Mouse (Mus musculus) 416B (cell line): ENCODE measurements around the gene Grid1.
A peak's percentile ranks its signal among the peaks of the same experiment; 100 is the strongest.

Experiments
- DNase-seq: peaks from one replicate; pipeline ENCODE4 v3.0.0; 2011; ENCODE audit warnings: low read depth

The Grid1 gene

DNA sequence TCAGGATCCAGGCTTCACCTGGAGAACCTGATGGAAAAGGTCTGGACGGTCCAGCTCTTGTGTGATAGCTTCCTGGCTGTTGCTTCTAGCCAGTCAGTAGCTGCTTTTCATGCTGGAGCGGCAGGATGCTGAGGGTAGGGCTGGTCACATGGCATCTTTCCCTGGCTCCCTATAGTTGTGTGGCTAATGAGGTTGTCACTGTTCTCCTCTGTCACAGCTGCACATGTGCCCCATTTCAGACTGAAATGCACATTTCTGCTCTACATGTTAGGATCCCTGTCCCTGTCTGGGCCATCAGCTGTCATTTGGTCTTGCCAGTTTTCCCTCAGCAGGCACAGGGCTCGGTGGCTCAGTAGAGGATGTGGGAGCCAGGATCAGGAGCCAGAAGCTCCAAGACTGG, 17.2 kb downstream of the Grid1 start:
- DNase-seq, result no peak

DNA sequence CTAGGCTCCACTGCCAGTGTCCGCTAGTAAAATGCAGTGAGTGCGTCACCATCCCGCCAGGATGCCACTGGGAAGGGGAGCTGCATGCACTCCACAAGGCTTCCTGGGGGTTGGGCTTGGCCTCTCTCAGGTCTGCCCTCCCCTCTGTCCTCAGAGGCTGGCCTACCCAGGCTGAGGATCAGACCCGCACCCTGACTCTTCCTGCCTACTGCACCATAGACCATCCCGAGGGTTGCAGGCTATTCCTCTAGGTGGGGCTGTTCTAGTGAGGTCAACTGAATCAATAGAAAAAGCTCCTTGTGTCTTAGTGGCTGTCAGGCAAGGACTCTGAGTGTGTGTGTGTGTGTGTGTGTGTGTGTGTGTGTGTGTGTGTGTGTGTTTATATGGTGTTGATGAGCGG, 19.1 kb downstream of the Grid1 start:
- DNase-seq, result no peak

DNA sequence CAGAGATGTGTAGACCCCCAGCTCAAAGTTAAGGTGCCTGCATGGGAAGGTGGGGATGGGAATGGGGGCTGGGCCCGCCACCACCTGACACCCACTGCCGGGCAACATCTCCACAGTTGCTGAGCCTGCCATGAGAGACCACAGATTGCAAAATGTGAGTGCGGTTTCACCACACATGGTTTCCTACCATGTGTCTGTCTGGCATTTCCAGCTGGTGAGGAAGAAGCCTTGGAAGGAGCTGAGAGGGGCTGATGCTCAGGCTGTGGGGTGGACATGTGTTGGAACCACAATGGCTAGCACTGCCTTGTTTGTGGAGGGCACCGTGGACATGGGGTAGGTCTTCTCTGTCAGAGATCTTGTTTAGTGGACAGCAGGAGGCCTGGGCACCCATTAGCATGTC, 20.0 kb downstream of the Grid1 start:
- DNase-seq, result no peak

DNA sequence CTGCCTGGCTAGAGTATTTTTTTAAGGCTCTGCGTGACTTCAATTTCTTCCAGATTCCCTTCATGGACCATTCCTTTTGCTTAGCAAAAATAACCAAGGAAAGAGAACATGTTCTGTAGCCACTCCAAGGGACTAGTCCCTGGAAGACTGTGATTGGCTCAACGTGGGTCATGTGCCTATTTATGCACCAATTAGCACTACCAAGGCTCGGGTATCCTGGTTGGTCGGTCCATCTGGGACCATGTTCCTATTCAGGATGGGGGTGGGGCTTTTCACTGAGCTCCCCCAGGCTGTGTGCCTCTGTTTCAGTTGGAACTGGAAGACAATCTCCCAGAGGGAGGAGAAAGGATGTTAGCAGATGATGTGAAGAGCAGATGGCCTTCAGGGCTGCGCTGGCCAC, 23.7 kb downstream of the Grid1 start:
- no peak for DNase-seq

DNA sequence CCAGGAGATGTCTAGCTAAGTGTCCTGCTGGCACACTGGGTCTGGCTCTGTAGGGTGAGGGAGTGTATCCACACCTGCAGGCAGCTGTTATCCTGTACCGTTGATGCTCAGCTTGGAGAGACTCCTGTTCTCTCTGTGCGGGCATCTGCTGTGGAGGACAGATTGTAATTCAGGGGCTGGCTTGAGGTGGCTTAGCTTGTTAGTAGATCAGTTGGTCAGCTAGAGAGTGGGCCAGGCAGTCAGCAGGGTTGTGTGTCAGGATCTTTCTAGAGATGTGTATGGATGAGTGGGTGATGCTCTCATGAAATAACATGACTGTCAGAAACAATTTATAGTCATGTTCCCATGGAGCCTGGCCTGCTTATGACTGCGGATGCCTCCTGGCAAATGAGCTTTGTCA, 24.3 kb downstream of the Grid1 start:
- DNase-seq, result no peak

DNA sequence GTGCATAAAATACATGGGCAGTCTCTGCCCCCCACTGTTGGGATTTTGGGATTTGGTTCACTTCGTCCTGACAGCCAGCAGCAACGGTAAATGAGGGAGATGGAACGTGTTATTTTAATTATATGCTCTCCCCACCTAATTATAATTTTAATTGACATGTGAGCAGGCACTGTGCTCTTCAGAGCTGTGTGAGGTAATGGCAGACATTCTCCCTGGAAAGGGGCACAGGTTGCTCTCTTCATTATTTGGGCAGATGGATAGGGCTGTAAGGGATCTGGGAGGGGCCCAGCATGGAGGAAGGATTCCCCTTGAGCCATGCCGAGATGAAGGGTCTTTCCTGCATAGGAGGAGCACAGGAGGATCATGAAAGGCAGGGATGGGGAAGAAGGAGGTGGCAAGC, 26.9 kb downstream of the Grid1 start:
- DNase-seq, result no peak

DNA sequence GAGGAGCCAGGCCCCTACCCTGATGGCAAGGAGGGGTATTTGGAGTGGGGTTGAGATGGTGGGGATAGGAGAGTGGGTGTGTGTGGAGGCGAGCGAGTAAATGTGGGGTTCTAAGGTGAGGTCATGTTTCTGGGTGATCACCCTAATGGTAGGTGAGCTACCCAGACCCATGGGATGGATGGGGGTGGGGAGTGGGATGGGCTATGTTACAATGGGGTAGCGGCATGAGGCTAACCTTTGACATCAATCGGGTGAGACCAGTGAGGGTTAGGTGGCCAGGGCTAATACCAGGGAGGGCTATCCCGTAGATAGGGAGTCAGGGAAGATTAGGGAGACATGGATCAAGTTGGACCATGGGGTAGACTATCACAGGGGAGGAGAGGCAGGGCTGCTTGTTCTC, 27.7 kb downstream of the Grid1 start:
- no peak for DNase-seq

DNA sequence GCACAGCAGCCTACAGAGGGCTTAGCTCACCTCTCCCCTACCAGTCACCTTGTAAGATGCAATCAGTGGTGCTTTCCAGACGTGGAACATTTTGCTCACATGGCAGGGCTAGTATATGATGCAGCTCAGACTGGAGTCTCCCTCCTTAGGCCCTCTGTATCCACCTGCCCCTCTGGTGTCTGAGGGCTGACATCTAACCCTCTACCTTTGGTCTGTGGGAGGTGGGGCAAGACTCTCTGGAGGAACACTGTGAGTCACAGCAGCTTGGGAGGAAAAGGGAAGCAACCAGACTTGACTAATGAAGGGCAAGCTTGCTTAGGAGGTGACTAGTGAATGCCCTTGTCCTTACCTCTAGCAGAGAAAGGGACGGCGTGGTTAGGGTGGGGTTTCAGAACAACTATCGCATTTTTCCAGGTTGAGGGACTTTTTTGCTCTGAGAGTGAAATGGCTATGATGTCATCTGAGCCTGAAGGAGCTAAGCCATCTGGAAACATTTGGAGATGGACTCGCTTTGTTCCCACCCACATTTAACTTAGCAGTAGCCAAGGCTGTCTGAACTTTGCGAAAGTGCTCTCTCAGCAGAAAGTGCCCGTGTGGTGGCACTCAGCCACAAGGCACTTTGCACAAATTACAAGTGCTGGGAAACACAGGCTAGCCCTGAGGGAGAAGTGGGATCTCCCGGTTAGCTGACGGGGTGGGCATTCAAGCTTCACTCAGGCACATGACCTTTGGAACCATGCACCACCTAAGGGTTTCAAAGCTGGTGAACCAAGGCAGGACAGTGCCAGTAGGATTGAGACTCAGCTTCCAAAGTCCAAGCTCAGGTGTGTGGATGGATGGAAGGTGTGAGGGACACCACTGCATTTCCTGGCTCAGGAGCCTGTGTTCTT, 41.2 kb downstream of the Grid1 start:
- no peak for DNase-seq

DNA sequence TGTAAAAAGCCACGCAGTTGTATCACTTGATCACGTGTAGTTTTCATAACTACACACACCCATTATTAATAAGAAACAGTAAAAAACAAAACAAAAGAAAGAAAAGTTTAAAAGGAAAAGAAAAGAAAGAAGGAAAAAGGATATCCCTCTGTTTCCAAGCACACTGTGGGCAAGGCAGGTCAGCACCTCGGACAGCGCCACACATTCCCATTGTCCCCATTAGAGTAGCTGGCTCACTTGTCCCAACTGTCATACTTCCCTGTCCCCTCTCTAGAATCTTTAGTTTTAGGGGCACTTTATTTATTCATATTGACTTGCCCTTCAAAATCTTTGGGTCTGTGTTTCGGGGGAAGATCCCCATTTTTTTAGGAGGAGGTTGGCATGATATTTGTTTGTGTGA, 47.4 kb downstream of the Grid1 start:
- DNase-seq, result peak; percentile 8

DNA sequence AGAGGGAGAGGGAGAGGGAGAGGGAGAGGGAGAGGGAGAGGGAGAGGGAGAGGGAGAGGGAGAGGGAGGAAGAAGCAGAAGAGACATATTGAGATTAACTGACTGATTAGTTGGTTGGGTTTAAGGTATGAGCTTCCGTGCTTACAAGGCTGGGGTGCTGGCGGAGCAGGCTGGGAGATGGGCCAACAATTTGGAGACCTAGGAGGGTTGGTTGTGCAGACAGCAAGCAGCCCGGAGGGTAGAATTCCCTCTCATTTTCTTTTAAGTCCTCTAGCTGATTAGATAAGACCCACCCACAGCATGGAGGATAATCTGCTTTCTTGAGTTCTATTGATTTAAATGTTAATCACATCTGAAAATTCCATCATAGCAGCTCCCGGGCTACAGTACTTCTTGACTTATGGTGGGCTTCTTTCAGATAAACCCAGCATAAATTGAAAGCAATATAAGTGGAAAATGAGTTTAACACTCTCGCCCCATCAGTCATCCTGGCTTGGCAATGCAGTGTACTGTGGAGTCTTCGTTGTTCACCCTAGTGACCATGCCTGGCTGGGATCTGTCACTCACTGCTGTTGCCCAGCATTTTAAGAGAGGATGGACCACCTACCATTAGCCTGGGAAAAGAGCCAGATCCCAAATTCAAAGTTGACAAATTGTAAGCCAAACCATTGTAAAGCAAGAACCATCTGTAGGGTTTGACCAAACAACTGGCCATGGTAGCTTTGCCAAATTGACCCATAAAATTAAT, 48.8 kb downstream of the Grid1 start:
- DNase-seq, result no peak

DNA sequence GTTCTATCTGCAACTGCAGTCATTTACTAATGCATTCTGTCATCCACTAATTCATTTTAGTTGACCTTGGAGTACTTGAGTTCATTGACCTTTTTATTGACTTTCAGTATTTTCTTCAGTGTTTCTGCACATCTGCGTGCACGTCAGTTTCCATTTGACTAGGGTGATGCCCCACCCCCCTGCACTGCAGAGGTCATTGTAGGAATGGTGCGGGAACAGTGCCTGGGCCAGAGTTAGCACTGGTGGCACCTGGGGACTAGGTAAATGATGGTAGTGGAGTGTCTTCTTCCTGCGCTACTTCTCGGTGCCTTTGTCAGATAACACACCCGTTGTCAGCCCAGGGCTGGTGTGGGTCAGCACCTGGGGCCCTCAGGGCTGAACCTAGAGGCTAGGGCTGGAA, 60.1 kb downstream of the Grid1 start:
- no peak for DNase-seq

DNA sequence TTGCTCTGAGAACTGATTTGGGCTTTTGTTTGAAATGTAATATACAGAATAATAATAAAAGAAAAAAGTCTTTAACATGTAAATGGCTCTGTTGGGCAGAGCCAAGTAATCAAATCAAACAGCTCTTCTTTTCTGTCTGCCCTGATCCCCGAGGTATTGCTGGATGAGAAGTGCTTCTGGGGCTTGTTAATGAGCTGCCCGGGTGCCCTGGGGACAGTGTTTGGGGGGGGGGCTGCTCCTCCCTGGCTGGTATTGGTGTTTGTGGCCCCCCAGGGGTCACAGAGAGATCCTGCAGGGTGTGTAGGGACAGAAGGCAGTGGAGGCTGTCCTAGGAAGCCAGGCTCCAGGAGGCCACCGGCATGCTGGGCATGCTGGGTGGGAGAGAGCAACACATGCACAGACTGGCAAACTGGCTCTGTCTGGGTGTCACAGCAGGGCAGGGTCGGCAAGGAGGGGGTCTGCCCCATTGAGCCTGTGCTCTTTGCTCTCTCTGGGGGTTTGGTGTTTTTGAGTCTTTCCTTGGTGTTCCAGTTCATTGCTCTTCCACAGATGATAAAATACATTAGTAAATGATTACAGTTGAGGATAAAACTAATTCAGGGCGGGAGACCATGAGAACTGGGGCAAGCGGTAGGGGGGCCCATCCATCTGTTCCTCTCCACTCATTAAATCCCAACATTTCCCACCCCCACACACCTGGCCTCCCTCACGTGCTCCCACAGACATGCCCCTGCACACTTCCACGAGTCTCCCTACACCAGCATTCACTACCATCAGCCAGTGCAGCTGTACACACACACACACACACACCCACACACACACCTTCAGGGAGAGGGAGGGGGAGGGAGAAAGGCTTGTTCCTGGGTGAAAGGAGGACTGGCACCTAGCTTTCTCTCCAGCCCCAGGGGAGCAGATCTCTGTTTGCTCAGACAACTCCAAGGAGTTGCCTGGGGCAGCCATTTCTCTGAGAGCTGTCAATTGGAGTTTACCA, 60.8 kb downstream of the Grid1 start:
- no peak for DNase-seq

DNA sequence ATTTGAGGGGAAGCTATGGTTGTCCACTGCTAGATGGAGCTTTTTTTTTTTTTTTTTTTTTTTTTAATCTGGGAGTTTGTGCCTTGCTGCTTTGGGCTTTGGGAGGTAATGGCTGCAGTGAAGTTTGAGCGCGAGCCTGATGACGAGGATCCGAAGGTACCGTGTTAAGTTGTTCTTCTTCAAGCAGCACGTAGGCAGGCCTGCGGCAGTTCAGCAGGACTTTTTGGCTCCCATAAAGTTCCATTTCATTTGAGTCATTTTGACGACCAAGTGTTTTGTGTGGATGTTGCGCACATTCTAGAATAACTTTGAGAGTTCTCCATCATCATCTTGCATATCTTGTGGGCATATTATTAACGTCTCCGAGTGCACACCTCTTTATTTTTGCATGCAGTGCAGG, 64.3 kb downstream of the Grid1 start:
- DNase-seq, result no peak

DNA sequence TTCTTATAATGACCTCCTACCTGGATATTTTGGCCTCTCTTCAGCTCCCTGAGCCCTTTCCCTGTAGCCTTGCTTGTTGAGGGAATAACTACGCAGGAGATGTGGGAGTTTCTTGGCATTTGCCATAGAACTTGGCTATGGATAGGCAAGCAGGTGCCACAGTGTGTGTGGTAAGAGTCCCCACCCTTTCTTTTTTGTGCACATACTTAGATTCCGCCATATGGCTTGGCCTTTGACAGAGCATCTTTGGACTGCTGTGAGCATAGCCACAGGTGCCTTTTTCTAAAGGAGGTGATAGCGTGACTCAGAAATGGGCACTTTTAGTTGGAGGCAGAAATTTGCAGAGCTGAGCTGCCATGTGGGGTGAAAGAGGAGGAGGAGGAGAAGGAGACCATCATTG, 64.7 kb downstream of the Grid1 start:
- DNase-seq, result no peak

DNA sequence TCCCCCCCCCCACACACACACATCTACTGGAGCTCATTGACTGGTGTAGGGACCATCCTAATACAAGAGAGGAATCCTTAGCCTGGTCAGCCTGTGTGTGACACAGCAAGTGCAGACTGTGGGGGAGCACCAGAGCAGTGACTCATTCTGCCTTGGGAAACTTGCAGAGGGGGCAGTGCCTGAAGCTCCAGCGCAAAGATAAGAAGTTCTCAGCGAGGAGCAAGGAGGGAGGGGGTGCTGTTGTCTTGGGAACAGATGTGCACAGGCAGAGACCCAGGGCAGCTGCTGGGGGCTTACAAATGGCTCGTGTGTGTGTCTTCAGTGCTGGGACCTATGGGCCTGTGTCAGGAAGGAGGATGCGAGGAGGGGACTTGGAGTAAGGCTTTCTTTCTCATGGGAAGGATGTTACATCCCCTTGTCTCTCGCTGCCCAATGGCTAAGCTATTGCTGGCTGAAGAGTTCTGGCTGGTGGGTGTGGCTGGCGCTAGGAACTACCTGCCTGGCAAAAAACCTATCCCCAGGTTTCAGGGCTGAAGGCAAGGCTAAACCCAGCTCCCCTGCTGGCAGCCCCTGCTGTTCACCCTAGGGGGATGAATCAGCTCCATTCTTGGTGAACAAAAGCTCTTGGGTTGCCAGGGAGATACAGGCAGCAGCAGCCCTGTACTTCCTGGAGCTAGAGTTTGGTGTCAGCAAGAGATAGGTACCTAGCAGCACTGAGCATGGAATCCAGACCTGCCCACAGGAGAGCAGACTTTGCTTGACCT, 72.0 kb downstream of the Grid1 start:
- no peak for DNase-seq

DNA sequence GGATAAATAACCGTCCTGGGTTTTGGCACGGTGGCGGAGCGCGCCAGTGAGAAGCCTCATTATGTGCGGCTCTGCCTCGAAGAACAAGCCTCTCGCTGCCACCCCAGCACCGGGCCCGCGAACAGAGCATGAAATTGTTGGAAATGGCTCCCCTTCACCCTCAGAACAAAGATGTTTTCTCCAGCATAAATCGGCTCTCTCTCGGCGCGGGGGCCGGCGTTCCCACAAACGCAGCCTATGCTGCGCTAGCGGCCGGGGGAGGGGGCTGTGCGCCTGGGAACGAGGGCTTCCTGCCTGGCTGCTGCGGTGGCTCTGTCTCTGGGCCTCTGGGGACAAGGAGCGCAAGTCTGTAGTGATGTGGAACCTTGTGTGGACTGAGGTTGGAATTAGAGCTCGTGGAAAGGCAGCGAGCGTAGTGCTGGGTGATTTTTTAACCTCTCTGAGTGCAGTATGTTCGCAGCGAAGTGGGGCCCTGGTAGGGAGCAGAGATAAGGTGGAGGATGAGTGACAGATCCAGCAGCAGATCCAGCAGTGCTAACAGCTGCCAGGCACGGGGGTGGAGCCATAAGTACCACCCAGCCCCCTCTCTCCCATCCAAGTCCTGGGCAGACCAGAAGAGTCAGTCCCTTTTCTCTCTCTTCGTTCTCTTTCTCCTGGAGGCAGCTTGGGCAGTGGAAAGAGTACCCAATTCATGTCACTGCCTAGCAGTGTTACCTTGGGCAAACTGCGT, 76.5 kb downstream of the Grid1 start:
- DNase-seq, result no peak

DNA sequence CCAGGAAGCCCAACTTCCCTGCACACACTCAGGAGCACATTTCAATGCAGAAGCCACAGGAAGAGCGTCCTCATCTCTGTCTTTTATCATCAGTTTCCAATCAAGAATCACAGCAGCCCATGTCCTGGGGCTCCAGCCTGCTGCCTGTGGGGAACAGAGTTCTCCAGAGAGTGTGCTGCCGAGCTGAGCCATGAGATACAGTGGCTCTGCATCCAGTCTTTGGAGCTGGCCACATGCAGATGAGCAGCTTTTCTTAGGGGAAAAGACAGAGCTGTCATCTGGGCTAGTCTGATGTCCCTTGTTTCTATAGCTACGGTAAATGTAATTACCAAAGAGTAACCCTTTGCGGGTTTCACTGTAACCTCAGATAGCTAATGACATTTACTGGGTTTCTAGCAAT, 83.9 kb downstream of the Grid1 start:
- DNase-seq, result no peak

DNA sequence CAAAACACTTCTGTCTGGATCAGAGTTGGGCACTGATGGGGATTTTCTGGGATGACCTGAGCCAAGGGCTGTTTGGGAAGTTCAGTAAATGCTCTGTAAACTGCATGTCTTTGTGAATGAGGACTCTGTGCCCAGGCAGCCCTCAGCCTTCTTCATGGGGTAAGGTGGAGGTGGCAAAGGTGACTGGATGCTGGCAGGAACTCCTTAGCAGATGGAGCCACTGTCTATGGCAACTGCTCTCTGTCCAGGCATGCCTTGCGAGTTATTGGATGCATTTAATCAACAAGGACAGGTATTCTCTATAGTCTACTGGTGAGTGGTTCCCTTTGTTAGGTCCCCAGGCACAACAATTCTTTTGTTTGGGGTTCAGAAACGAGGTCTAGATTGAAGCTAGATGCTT, 85.8 kb downstream of the Grid1 start:
- DNase-seq, result no peak

DNA sequence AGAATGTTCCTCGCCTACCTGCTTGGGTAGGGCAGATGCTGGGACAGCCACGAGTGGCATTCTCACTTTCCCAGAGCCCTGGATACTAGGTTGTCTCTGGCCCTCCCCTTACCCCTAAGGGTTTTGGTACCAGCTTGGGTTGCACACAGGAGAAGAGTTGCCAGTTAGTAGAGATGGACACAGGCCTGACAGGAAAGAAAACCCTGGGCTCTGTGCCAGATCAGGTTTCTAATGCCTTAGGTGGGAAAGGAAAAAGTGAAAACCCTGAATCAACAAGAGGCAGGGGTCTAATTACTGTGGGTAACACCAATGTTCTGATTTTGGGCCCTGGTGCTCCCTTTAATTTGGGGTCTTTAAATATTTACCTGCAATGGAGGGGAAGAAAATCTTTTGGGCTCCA, 88.5 kb downstream of the Grid1 start:
- DNase-seq, result no peak

DNA sequence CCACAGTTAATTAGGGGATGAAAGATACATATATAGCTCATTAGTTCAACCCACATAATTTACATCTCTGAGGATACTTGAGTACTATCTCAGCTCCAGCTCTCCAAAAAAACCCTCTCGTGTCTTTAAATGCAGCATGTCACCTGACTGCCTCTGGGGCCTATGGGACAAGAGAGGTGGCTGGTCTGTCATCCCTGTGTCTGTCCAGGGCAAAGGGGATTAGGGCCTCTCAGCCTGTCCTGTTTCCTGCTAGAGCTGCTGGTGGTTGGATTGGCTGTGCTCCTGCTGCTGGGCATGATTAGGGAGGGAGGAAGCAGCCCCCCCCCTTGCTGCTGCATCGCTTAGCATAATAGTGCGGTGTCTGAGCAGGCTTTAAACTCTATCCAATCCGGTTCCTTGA, 88.9 kb downstream of the Grid1 start:
- no peak for DNase-seq

DNA sequence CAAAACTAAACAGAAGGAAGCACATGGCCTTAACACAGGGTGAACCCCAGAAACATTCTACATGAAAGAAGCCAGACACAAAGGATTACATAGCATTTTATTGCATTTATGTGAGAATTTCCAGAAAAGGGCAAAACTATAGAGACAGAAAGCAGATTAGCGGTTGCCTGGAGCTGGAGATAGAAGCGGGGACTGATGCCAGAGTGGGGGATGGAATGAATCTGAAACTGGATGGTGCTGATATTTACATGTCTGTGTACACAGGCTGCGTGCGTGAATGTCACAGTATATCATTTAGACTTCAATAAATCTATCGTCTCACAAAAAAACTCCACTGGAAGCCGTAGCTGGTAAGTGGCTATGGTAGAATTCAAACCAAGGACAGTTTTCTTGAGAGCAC, 96.4 kb downstream of the Grid1 start:
- no peak for DNase-seq
